Mouse (Mus musculus) spleen, postnatal 0 days (tissue): ENCODE data around the gene Spata46. TPM values are rescaled to one million over a fixed set of nuclear protein-coding genes. Genes with fewer than 3 reads are reported as not detected.

ENCODE experiments used
- polyA plus RNA-seq: library from polyadenylated mRNA; unstranded; fragments of >200 nt; fragmentation: Nextera tagmentation; extraction: Ambion mirVana; gene quantifications from 2 replicates; pipeline ENCODE4 v1.2.1, GENCODE M21; 2015

Spata46 gene
- 0.69 and 0.87 TPM in 2 replicates for polyA plus RNA-seq

DNA sequence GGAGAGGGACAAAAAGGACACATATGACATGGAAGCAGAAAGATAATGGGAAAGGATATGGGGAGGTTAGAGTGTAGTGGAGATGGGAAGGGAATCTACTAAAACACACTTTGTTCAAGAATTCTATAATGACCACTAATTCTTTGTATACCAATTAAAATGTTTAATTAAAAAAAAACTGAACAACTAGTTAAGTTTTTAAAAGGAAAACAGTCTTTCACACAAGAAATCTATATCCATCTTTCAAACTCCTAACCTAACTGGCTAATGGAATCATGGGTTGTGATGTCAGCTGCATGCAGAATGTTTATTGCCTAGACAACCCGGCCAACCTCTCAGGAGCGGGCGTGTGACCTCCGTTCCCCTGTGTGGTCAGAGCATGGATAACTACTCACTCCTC is at the start of gene Spata46:
Gene Spata46 (plus strand): TSS at position 301 of the 400 bp plus-strand sequence.

DNA sequence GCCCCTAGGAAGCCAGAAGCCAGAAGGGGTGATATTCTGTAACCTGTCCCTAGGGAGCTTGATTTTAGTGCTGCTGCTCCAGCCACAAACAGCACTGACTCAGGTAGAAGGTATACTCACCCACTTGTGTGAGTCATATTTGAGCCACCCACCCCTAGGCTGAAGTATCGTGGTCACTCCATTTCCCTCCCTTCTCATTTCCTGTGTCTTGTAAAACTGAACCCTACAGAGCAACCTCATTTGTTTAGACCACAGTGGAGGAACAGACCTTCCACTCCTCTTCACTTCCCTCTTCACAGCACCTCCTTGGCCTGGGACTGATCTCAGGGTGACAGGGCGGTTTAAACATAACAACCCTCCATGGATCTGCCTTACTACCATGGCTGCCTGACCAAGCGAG is 31.6 kb upstream of the Spata46 start, which contains the start of gene Sh2d1b1:
Gene Sh2d1b1 (plus strand): TSS at position 305 of the 400 bp plus-strand sequence.

GRCm38 (mm10) chr1:170306232-170306631 is 2.4 kb upstream of the Spata46 start, which contains the start of gene Gm7694:
Gm7694 (minus strand) TSS chr1:170306332.

Other genes with a start within 250 kb of the Spata46 start
- 2.1 and 4.1 TPM in 2 replicates for gene Ddr2, start 198.0 kb upstream of the Spata46 start, polyA plus RNA-seq
- 35.4 and 36.5 TPM in 2 replicates for gene Uap1, start 133.8 kb upstream of the Spata46 start, polyA plus RNA-seq
- 6.3 and 6.8 TPM in 2 replicates for gene Uhmk1, start 93.4 kb upstream of the Spata46 start, polyA plus RNA-seq
- not detected in 2 replicates for gene Sh2d1b2, start 76.1 kb upstream of the Spata46 start, polyA plus RNA-seq
- 1.8 and 2.4 TPM in 2 replicates for gene Sh2d1b1, start 31.5 kb upstream of the Spata46 start, polyA plus RNA-seq
- 1.5 and 1.7 TPM in 2 replicates for gene Gm7694, start 2.5 kb upstream of the Spata46 start, polyA plus RNA-seq